Mouse (Mus musculus) C2C12 (cell line): ENCODE measurements at regions not wholly inside any gene's neighbourhood (a gene's known extent, or its start where the extent isn't known, plus 50 kb on each side); places are given as distances from the start of the nearest gene placed in this dataset.

Experiments
- CTCF ChIP-seq: IDR thresholded peaks from one replicate; pipeline ENCODE4 v1.5.1; 2011; ENCODE audit not compliant: control insufficient read depth, insufficient read depth, insufficient read length
- FOSL1 ChIP-seq: IDR thresholded peaks from one replicate; pipeline ENCODE4 v1.8.0; 2011; ENCODE audit warnings: mild to moderate bottlenecking, low read length; ENCODE audit not compliant: poor library complexity, insufficient read depth, severe bottlenecking
- MAX ChIP-seq: IDR thresholded peaks from one replicate; pipeline ENCODE4 v1.6.1; 2011; ENCODE audit warnings: mild to moderate bottlenecking, control low read depth
- MYOD1 ChIP-seq: IDR thresholded peaks from one replicate; pipeline ENCODE4 v1.6.1; 2011; ENCODE audit warnings: low read depth; ENCODE audit not compliant: control insufficient read depth, insufficient read length
- MYOG ChIP-seq: IDR thresholded peaks from one replicate; pipeline ENCODE4 v1.6.1; 2011; ENCODE audit not compliant: control insufficient read depth, insufficient read length; ENCODE audit errors: extremely low read depth

DNA sequence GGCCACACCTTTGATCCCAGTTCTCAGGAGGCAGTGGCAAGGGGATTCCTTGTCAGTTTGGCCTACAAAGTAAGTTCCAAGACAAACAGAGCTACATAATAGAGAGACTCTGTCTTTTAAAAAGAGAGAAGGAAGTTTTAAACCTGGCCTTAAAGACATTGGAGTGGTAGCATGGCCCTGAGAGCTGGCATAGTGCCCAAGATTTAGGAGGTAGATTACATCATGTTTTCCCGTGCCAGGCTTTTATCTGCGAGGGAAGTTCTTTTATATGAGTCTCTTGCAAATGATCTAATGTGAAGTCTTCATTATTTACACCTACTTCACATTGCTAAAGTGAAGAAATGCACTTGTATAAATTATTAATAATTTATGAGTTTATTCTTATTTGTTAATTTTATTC lies 119.8 kb downstream of the Cd24a start:
- TF ChIP-seq CTCF = no peak
- no peak for TF ChIP-seq FOSL1
- TF ChIP-seq MAX = no peak
- TF ChIP-seq MYOD1 = no peak
- no peak for TF ChIP-seq MYOG
